ENCODE assay signal across 8 mouse cellular contexts in the genomic region with DNA sequence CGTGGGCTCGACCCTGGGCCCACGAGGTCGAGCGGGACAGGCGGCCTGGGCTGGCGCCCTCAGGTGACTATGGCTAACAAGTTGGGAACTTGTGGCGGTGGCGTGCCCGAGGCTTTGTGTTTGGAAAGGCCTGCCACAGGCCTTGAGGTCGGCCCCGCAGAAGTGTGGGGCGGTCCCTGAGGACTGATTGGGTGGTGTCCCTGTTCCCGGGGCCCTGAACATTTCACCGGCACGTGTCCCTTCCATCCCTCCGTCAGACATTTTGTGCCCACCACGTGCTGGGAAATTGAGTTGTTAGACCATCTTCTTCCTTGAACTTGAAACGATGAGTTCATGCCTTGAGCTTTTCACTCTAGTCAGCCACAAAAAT. TPM values are rescaled to one million over a fixed set of nuclear protein-coding genes. Genes with fewer than 3 reads are reported as not detected.
A peak's percentile ranks its signal among the peaks of the same experiment; 100 is the strongest.
DNase-seq lines count a peak whose midpoint lies in the region; ATAC-seq and TF ChIP-seq lines count a peak whose summit lies in the region.

No protein-coding gene starts in this region.

- peak overlapping the region; percentile 100 for H3K9ac ChIP-seq in CH12.LX (ENCODE audit: insufficient read depth, low read depth)
- H3K9ac ChIP-seq in forebrain, embryonic 13.5 days, result peak overlapping the region; percentile 99
- H3K9ac ChIP-seq in lung, postnatal 0 days (replicated peaks; ENCODE audit: low read depth), result peak overlapping the region; percentile 67

- no peaks in the 10 kb centered on the region for H3K9me3 ChIP-seq in CH12.LX (replicated peaks; ENCODE audit: low read length)
- no peaks in the 10 kb centered on the region for H3K9me3 ChIP-seq in forebrain, embryonic 13.5 days (replicated peaks)
- H3K9me3 ChIP-seq in lung, postnatal 0 days (ENCODE audit: low read length), result no peaks in the 10 kb centered on the region

- TF ChIP-seq POLR2A in CH12.LX (IDR thresholded peaks at IDR 0.05; ENCODE audit: low read depth, low read length), result peak; percentile 65
- peak; percentile 68; the same call in 1 of the 2 replicates for TF ChIP-seq POLR2A in bone marrow, adult 2 months (IDR thresholded peaks at IDR 0.05; ENCODE audit: borderline replicate concordance, control insufficient read depth, low read depth, low read length)

- peaks cover 57% of the 10 kb centered on the region for H3K79me2 ChIP-seq in CH12.LX (replicated peaks; ENCODE audit: control insufficient read depth, extremely low read depth, insufficient read depth, poor library complexity, severe bottlenecking)

- H3K4me2 ChIP-seq in CH12.LX (ENCODE audit: insufficient read depth, low read depth, poor library complexity, severe bottlenecking), result peak overlapping the region; percentile 88
- peak overlapping the region; percentile 90 for H3K4me2 ChIP-seq in forebrain, embryonic 13.5 days
- H3K4me2 ChIP-seq in lung, postnatal 0 days (replicated peaks; ENCODE audit: low read depth, low read length), result peak overlapping the region; percentile 70

- no peak for TF ChIP-seq EP300 in CH12.LX (IDR thresholded peaks at IDR 0.05; ENCODE audit: low read length)
- no peak for TF ChIP-seq EP300 in lung, postnatal 0 days (IDR thresholded peaks at IDR 0.05)

- peak; percentile 89 for DNase-seq in CH12.LX (ENCODE audit: extremely low read depth)
- DNase-seq in layer of hippocampus, adult 8-10 months (ENCODE audit: low spot score in 2 of 2), result peak; percentile 29 to 32
- DNase-seq in lung, postnatal 0 days (ENCODE audit: low spot score), result peak; percentile 76
- DNase-seq in retina, embryonic 14.5 days (ENCODE audit: low spot score), result peak; percentile 75
- peak; percentile 60 to 68 for DNase-seq in thymus, postnatal 36 days

- H3K36me3 ChIP-seq in CH12.LX (replicated peaks in 1 of 2; ENCODE audit: control insufficient read depth in 1 of 2, insufficient read depth in 1 of 2, low read length in 1 of 2), result peaks cover 0 to 24% of the 10 kb centered on the region in 2 experiments
- 0 out of 2 replicates have a peak, but pooled peaks cover 5% of the 10 kb centered on the region for H3K36me3 ChIP-seq in forebrain, embryonic 13.5 days (ENCODE audit: poor library complexity, severe bottlenecking)
- no peaks in the 10 kb centered on the region for H3K36me3 ChIP-seq in lung, postnatal 0 days (ENCODE audit: insufficient read depth, low read length)

- H3K27ac ChIP-seq in CH12.LX (ENCODE audit: insufficient read depth, low read depth), result peak overlapping the region; percentile 93
- H3K27ac ChIP-seq in bone marrow, adult 2 months (ENCODE audit: control insufficient read depth, insufficient read depth, low read depth, low read length, poor library complexity), result peak overlapping the region; percentile 98
- H3K27ac ChIP-seq in forebrain, embryonic 13.5 days, result peak overlapping the region; percentile 99
- peak overlapping the region; percentile 95 for H3K27ac ChIP-seq in lung, postnatal 0 days (ENCODE audit: low read length)

- no peaks in the 10 kb centered on the region for H3K27me3 ChIP-seq in CH12.LX (replicated peaks)
- H3K27me3 ChIP-seq in forebrain, embryonic 13.5 days, result no peaks in the 10 kb centered on the region
- H3K27me3 ChIP-seq in lung, postnatal 0 days (replicated peaks; ENCODE audit: insufficient read depth, low read length), result no peaks in the 10 kb centered on the region

- WGBS in bone marrow, adult 2 months, result under 1% methylated on average over 19 of the region's 19 CpGs
- WGBS in forebrain, embryonic 13.5 days, result under 1% methylated on average over 19 of the region's 19 CpGs
- WGBS in lung, postnatal 0 days, result 0% methylated on average over 17 of the region's 19 CpGs

- in situ Hi-C loops in CH12.LX (cut with MboI; ENCODE audit: low pct_ligation_motif_present, low pct_unique_long_range_greater_than_20kb, low sequenced_read_pairs), result no loop called here

- H3K4me1 ChIP-seq in CH12.LX (ENCODE audit: control insufficient read depth in 1 of 2, insufficient read depth in 2 of 2), result peaks cover 18 to 49% of the 10 kb centered on the region in 2 experiments
- peaks cover 9% of the 10 kb centered on the region; the same call in 1 of the 2 replicates for H3K4me1 ChIP-seq in bone marrow, adult 2 months (ENCODE audit: control insufficient read depth, insufficient read depth, low read length)
- H3K4me1 ChIP-seq in forebrain, embryonic 13.5 days, result peaks cover 61% of the 10 kb centered on the region
- H3K4me1 ChIP-seq in lung, postnatal 0 days (ENCODE audit: insufficient read depth, low read depth, low read length), result peaks cover 40% of the 10 kb centered on the region; the same call in 1 of the 2 replicates

- peak; percentile 17; the same call in 1 of the 2 replicates for ATAC-seq in forebrain, embryonic 13.5 days
- peak; percentile 24 to 26; a peak in 2 of 4 replicates for ATAC-seq in hematopoietic stem cell, adult 5-6 weeks (replicated peaks in 1 of 2; ENCODE audit: insufficient read depth in 1 of 2, low FRiP score in 2 of 2, low TSS enrichment in 1 of 2, low read depth in 1 of 2, poor library complexity in 2 of 2, severe bottlenecking in 2 of 2)
- ATAC-seq in lung, postnatal 0 days, result peak; percentile 17; the same call in 1 of the 2 replicates

- TF ChIP-seq CTCF in CH12.LX (conservative IDR thresholded peaks at IDR 0.05 in 1 of 2, IDR thresholded peaks at IDR 0.05 in 1 of 2; ENCODE audit: low read depth in 2 of 2, low read length in 2 of 2), result no peak
- no peak for TF ChIP-seq CTCF in bone marrow, adult 2 months (IDR thresholded peaks at IDR 0.05; ENCODE audit: control insufficient read depth, insufficient read depth, low read length)
- no peak for TF ChIP-seq CTCF in lung, postnatal 0 days (IDR thresholded peaks at IDR 0.05)

- H3K4me3 ChIP-seq in CH12.LX (replicated peaks in 1 of 3; ENCODE audit: low read depth in 2 of 3, low read length in 2 of 3, poor library complexity in 1 of 3), result peak overlapping the region; percentile 61 to 96 (median 80)
- H3K4me3 ChIP-seq in bone marrow, adult 2 months (replicated peaks; ENCODE audit: control insufficient read depth, low read depth, low read length), result peak overlapping the region; percentile 74
- peak overlapping the region; percentile 91 for H3K4me3 ChIP-seq in forebrain, embryonic 13.5 days
- H3K4me3 ChIP-seq in lung, postnatal 0 days (ENCODE audit: low read depth, low read length), result peak overlapping the region; percentile 88

- dilution Hi-C loops in CH12.LX (cut with MboI; ENCODE audit: extremely low pct_ligation_motif_present, extremely low pct_unique_long_range_greater_than_20kb, low sequenced_read_pairs), result no loop called here

- no peak for TF ChIP-seq RAD21 in CH12.LX (IDR thresholded peaks at IDR 0.05; ENCODE audit: low read depth, low read length)

TF ChIP-seq in CH12.LX, 34 proteins besides CTCF, POLR2A, EP300 and RAD21 (continues in another document):
- peak; percentile 54 for TF ChIP-seq ETS1 (conservative IDR thresholded peaks at IDR 0.05; ENCODE audit: low read depth, low read length)
- TF ChIP-seq CHD1 (IDR thresholded peaks at IDR 0.05; ENCODE audit: low read depth, low read length), result no peak
- TF ChIP-seq NRF1 (IDR thresholded peaks at IDR 0.05; ENCODE audit: low read depth, low read length), result no peak
- peak; percentile 95 for TF ChIP-seq MXI1 (IDR thresholded peaks at IDR 0.05; ENCODE audit: low read depth, low read length)
- TF ChIP-seq KAT2A (IDR thresholded peaks at IDR 0.05; ENCODE audit: insufficient replicate concordance, low read length), result no peak
- peak; percentile 100 for TF ChIP-seq MYC (IDR thresholded peaks at IDR 0.05; ENCODE audit: low read depth, low read length)
- TF ChIP-seq CHD2 (IDR thresholded peaks at IDR 0.05; ENCODE audit: low read length), result no peak
- peak; percentile 100 for TF ChIP-seq MAX (IDR thresholded peaks at IDR 0.05; ENCODE audit: low read length)
- TF ChIP-seq MAZ (IDR thresholded peaks at IDR 0.05; ENCODE audit: low read depth, low read length), result no peak
- no peak; the same call in 1 of the 2 replicates for TF ChIP-seq RCOR1 (conservative IDR thresholded peaks at IDR 0.05; ENCODE audit: low read depth, low read length)
- peak; percentile 65 for TF ChIP-seq USF2 (conservative IDR thresholded peaks at IDR 0.05; ENCODE audit: low read depth, low read length)
- TF ChIP-seq JUND (conservative IDR thresholded peaks at IDR 0.05; ENCODE audit: low read depth, low read length), result no peak
- TF ChIP-seq SIN3A (IDR thresholded peaks at IDR 0.05; ENCODE audit: low read length), result peak; percentile 50; the same call in 1 of the 2 replicates

RNA-seq across cellular contexts. Expression of a gene that starts 1.8 kb away (rescaled TPM):
- total RNA-seq in CH12.LX (2012; rRNA removed) (37.5 and 45.2 TPM in 2 replicates), CH12.LX (2014; rRNA removed) (22.9 and 29.4 TPM in 2 replicates)
- 864 and 1,039 TPM in 2 replicates for polyA plus RNA-seq in CH12.LX (2012; ENCODE audit: insufficient read length, low read depth)
- polyA plus RNA-seq in bone marrow, adult 2 months (2011; ENCODE audit: insufficient read depth, insufficient read length, low replicate concordance, missing spikeins), result 614 and 712 TPM in 2 replicates
- polyA plus RNA-seq in forebrain, embryonic 13.5 days (2015; fragmentation: Nextera tagmentation; extraction: Ambion mirVana), result 210 and 214 TPM in 2 replicates
- 103 and 209 TPM in 2 replicates for total RNA-seq in hematopoietic stem cell, adult 5-6 weeks (2017)
- 10 to 100 TPM; 52.4 to 66.0 (median 59.8) TPM for total RNA-seq in layer of hippocampus, adult 8-10 months (2022)
- 81.3 and 91.0 TPM in 2 replicates for polyA plus RNA-seq in lung, postnatal 0 days (2015; fragmentation: Nextera tagmentation; extraction: Ambion mirVana)

RNA-seq across cellular contexts. Expression of a gene that starts 36.6 kb away (rescaled TPM):
- total RNA-seq in CH12.LX (2012; rRNA removed) (103 and 119 TPM in 2 replicates), CH12.LX (2014; rRNA removed) (140 and 150 TPM in 2 replicates)
- 127 and 173 TPM in 2 replicates for polyA plus RNA-seq in CH12.LX (2012; ENCODE audit: insufficient read length, low read depth)
- 28.9 and 33.9 TPM in 2 replicates for polyA plus RNA-seq in bone marrow, adult 2 months (2011; ENCODE audit: insufficient read depth, insufficient read length, low replicate concordance, missing spikeins)
- polyA plus RNA-seq in forebrain, embryonic 13.5 days (2015; fragmentation: Nextera tagmentation; extraction: Ambion mirVana), result 71.0 and 74.0 TPM in 2 replicates
- 47.3 and 48.7 TPM in 2 replicates for total RNA-seq in hematopoietic stem cell, adult 5-6 weeks (2017)
- total RNA-seq in layer of hippocampus, adult 8-10 months (2022), result 10 to 100 TPM; 15.5 to 19.7 (median 16.6) TPM
- 48.2 and 52.4 TPM in 2 replicates for polyA plus RNA-seq in lung, postnatal 0 days (2015; fragmentation: Nextera tagmentation; extraction: Ambion mirVana)

RNA-seq across cellular contexts. Expression of a gene that starts 39.2 kb away (rescaled TPM):
- 0.04 TPM in 1 of 2 replicates, not detected in the other for total RNA-seq in CH12.LX (2012; rRNA removed)
- total RNA-seq in CH12.LX (2014; rRNA removed), result 0.09 TPM in 1 of 2 replicates, not detected in the other
- 0.11 TPM in 1 of 2 replicates, not detected in the other for polyA plus RNA-seq in CH12.LX (2012; ENCODE audit: insufficient read length, low read depth)
- polyA plus RNA-seq in bone marrow, adult 2 months (2011; ENCODE audit: insufficient read depth, insufficient read length, low replicate concordance, missing spikeins), result 152 and 243 TPM in 2 replicates
- polyA plus RNA-seq in forebrain, embryonic 13.5 days (2015; fragmentation: Nextera tagmentation; extraction: Ambion mirVana), result 0.09 and 0.77 TPM in 2 replicates
- 35.5 and 57.0 TPM in 2 replicates for total RNA-seq in hematopoietic stem cell, adult 5-6 weeks (2017)
- not detected for total RNA-seq in layer of hippocampus, adult 8-10 months (2022)
- 0.73 and 1.0 TPM in 2 replicates for polyA plus RNA-seq in lung, postnatal 0 days (2015; fragmentation: Nextera tagmentation; extraction: Ambion mirVana)

Comparison
In these comparisons a context has a peak if more than half of its experiments do, and no peak if none do; other contexts are left out.
1. Peak in every context shown above with its lines: DNase-seq, ATAC-seq, H3K4me3 ChIP-seq and H3K27ac ChIP-seq.
2. DNase-seq: peak in every context shown above with its lines; median percentile 89 in CH12.LX; 76 in lung, postnatal 0 days; 75 in retina, embryonic 14.5 days; 64 in thymus, postnatal 36 days; 30 in layer of hippocampus, adult 8-10 months.
3. RNA of a gene that starts 39.2 kb away (polyA plus RNA-seq): 152 to 243 TPM in bone marrow, adult 2 months; 0.73 to 1.0 TPM in lung, postnatal 0 days, 0.09 to 0.77 TPM in forebrain, embryonic 13.5 days and 0.11 TPM in CH12.LX; every median in the first group is over 10 times any median in the second.